ENCODE assay signal across 8 mouse cellular contexts in genomic region chr7:141666190-141666589, GRCm38 (mm10). TPM values are rescaled to one million over a fixed set of nuclear protein-coding genes. Genes with fewer than 3 reads are reported as not detected.
DNase-seq lines count a peak whose midpoint lies in the region; ATAC-seq and TF ChIP-seq lines count a peak whose summit lies in the region.

No protein-coding gene starts in this region.

- no peak overlapping the region for H3K4me2 ChIP-seq in forebrain, embryonic 14.5 days (ENCODE audit: low read length)
- no peak overlapping the region for H3K4me2 ChIP-seq in forebrain, embryonic 13.5 days
- H3K4me2 ChIP-seq in liver, embryonic 13.5 days = no peak overlapping the region

- H3K27ac ChIP-seq in forebrain, embryonic 14.5 days (ENCODE audit: low read depth, low read length) = no peak overlapping the region
- no peak overlapping the region for H3K27ac ChIP-seq in forebrain, embryonic 13.5 days
- no peak overlapping the region for H3K27ac ChIP-seq in liver, embryonic 13.5 days
- H3K27ac ChIP-seq in small intestine, adult 2 months (ENCODE audit: insufficient read depth, low read depth, low read length) = no peak overlapping the region

- 12% methylated on average over 4 of the region's 4 CpGs for WGBS in forebrain, embryonic 14.5 days
- 15% methylated on average over 4 of the region's 4 CpGs for WGBS in forebrain, embryonic 13.5 days
- WGBS in liver, embryonic 13.5 days (ENCODE audit: insufficient replicate concordance) = 8% methylated on average over 4 of the region's 4 CpGs
- 5% methylated on average over 4 of the region's 4 CpGs for WGBS in small intestine, adult 2 months

- no peak overlapping the region for H3K9ac ChIP-seq in forebrain, embryonic 14.5 days (ENCODE audit: low read length)
- H3K9ac ChIP-seq in forebrain, embryonic 13.5 days = no peak overlapping the region
- no peak overlapping the region for H3K9ac ChIP-seq in liver, embryonic 13.5 days

- no peak for TF ChIP-seq POLR2A in small intestine, adult 2 months (IDR thresholded peaks at IDR 0.05; ENCODE audit: low read depth, low read length)

- H3K9me3 ChIP-seq in forebrain, embryonic 14.5 days (replicated peaks; ENCODE audit: control insufficient read depth, low read length) = no peaks in the 10 kb centered on the region
- H3K9me3 ChIP-seq in forebrain, embryonic 13.5 days (replicated peaks) = no peaks in the 10 kb centered on the region
- no peaks in the 10 kb centered on the region for H3K9me3 ChIP-seq in liver, embryonic 13.5 days (replicated peaks)

- H3K4me3 ChIP-seq in forebrain, embryonic 14.5 days (ENCODE audit: low read depth, low read length) = no peak overlapping the region
- no peak overlapping the region for H3K4me3 ChIP-seq in forebrain, embryonic 13.5 days
- no peak overlapping the region for H3K4me3 ChIP-seq in liver, embryonic 13.5 days (replicated peaks)
- H3K4me3 ChIP-seq in small intestine, adult 2 months (ENCODE audit: low read depth, low read length) = no peak overlapping the region

- peak; percentile 71; the same call in 1 of the 2 replicates for TF ChIP-seq CTCF in small intestine, adult 2 months (IDR thresholded peaks at IDR 0.05; ENCODE audit: extremely low read depth, insufficient read length, insufficient replicate concordance, low read depth, low read length)

- DNase-seq in forebrain, embryonic 14.5 days (ENCODE audit: low spot score) = peak; percentile 41
- peak; percentile 31 to 42 for DNase-seq in urinary bladder, postnatal 36 days (ENCODE audit: low spot score in 2 of 2)
- no peak for DNase-seq in urinary bladder, postnatal 10 days (ENCODE audit: low spot score)
- DNase-seq in embryo, embryonic 10.5 days (ENCODE audit: low spot score) = peak; percentile 74
- peak; percentile 63 for DNase-seq in kidney, adult 18-20 months
- peak; percentile 45 for DNase-seq in liver, embryonic 13.5 days

- H3K4me1 ChIP-seq in forebrain, embryonic 14.5 days (ENCODE audit: control insufficient read depth, insufficient read depth, low read length) = no peaks in the 10 kb centered on the region
- H3K4me1 ChIP-seq in forebrain, embryonic 13.5 days = no peaks in the 10 kb centered on the region
- peaks cover 22% of the 10 kb centered on the region for H3K4me1 ChIP-seq in liver, embryonic 13.5 days (replicated peaks)
- no peaks in the 10 kb centered on the region for H3K4me1 ChIP-seq in small intestine, adult 2 months (ENCODE audit: control insufficient read depth, insufficient read depth, insufficient read length, low read length)

- no peaks in the 10 kb centered on the region for H3K27me3 ChIP-seq in forebrain, embryonic 14.5 days (replicated peaks; ENCODE audit: control insufficient read depth, insufficient read depth, low read length)
- H3K27me3 ChIP-seq in forebrain, embryonic 13.5 days = no peaks in the 10 kb centered on the region
- no peaks in the 10 kb centered on the region for H3K27me3 ChIP-seq in liver, embryonic 13.5 days
- no peaks in the 10 kb centered on the region for H3K27me3 ChIP-seq in small intestine, adult 2 months (ENCODE audit: control insufficient read depth, insufficient read depth, low read length)

- ATAC-seq in forebrain, embryonic 14.5 days = no peak
- no peak for ATAC-seq in forebrain, embryonic 13.5 days
- peak; percentile 48; the same call in 1 of the 2 replicates for ATAC-seq in liver, embryonic 13.5 days (ENCODE audit: low read depth)

- no peaks in the 10 kb centered on the region for H3K36me3 ChIP-seq in forebrain, embryonic 14.5 days (ENCODE audit: control insufficient read depth, insufficient read depth, low read length)
- H3K36me3 ChIP-seq in forebrain, embryonic 13.5 days (ENCODE audit: poor library complexity, severe bottlenecking) = no peaks in the 10 kb centered on the region
- no peaks in the 10 kb centered on the region for H3K36me3 ChIP-seq in liver, embryonic 13.5 days
- no peaks in the 10 kb centered on the region for H3K36me3 ChIP-seq in small intestine, adult 2 months (ENCODE audit: control insufficient read depth, insufficient read depth, low read length)

RNA-seq across cellular contexts. Expression of gene Muc6, which starts 11.1 kb away (rescaled TPM):
- polyA plus RNA-seq in forebrain, embryonic 14.5 days (2014; fragmentation: Nextera tagmentation; extraction: Ambion mirVana) = 0.09 and 0.16 TPM in 2 replicates
- polyA plus RNA-seq in forebrain, embryonic 13.5 days (2015; fragmentation: Nextera tagmentation; extraction: Ambion mirVana) = 0.10 and 0.25 TPM in 2 replicates
- polyA plus RNA-seq in liver, embryonic 13.5 days (2015; fragmentation: Nextera tagmentation; extraction: Ambion mirVana) = 1.1 and 1.7 TPM in 2 replicates
- 1.4 and 475 TPM in 2 replicates for polyA plus RNA-seq in small intestine, adult 2 months (2012; rRNA removed)

RNA-seq across cellular contexts. Expression of gene Muc2, which starts 23.9 kb away (rescaled TPM):
- not detected in 2 replicates for polyA plus RNA-seq in forebrain, embryonic 14.5 days (2014; fragmentation: Nextera tagmentation; extraction: Ambion mirVana)
- polyA plus RNA-seq in forebrain, embryonic 13.5 days (2015; fragmentation: Nextera tagmentation; extraction: Ambion mirVana) = 0.11 and 0.21 TPM in 2 replicates
- polyA plus RNA-seq in liver, embryonic 13.5 days (2015; fragmentation: Nextera tagmentation; extraction: Ambion mirVana) = 0.03 and 0.05 TPM in 2 replicates
- 453 and 2,633 TPM in 2 replicates for polyA plus RNA-seq in small intestine, adult 2 months (2012; rRNA removed)

Comparison
In these comparisons a context has a peak if more than half of its experiments do, and no peak if none do; other contexts are left out.
1. RNA of gene Muc2, which starts 23.9 kb away (polyA plus RNA-seq): 453 to 2,633 TPM in small intestine, adult 2 months; 0.11 to 0.21 TPM in forebrain, embryonic 13.5 days, 0.03 to 0.05 TPM in liver, embryonic 13.5 days and not detected in forebrain, embryonic 14.5 days; every median in the first group is over 100 times any median in the second.